Mouse (Mus musculus) testis, adult 2 months (tissue): ENCODE results near the gene Aff4.

Source experiments
- CTCF ChIP-seq: fragments of 200-500 bp; IDR thresholded peaks from 2 replicates; pipeline ENCODE4 v1.5.1; 2012; ENCODE audit warnings: low read depth, mild to moderate bottlenecking, inconsistent platforms, low read length, moderate library complexity; ENCODE audit not compliant: control insufficient read depth, insufficient read depth, insufficient replicate concordance
- POLR2A ChIP-seq: fragments of 200-500 bp; IDR thresholded peaks from 2 replicates; pipeline ENCODE4 v1.6.1; 2012; ENCODE audit warnings: low read depth, mild to moderate bottlenecking, inconsistent platforms, low read length, moderate library complexity; ENCODE audit not compliant: control insufficient read depth

- TF ChIP-seq CTCF (no peak), POLR2A (no peak)
Observed at GRCm38 (mm10) chr11:53301167-53301515, 49.5 kb upstream of the Aff4 start.
